Mouse (Mus musculus): ENCODE measurements around the gene Maged2. TPM values are rescaled to one million over a fixed set of nuclear protein-coding genes. Genes with fewer than 3 reads are reported as not detected.
"Not testable (repeated sequence)": the region's sequence is repeated elsewhere in the genome, so short reads cannot be mapped to it uniquely, and the experiment has no call there.

Gene Maged2
- polyA plus RNA-seq, 1 experiment from 2014 or later, result 579 TPM

DNA sequence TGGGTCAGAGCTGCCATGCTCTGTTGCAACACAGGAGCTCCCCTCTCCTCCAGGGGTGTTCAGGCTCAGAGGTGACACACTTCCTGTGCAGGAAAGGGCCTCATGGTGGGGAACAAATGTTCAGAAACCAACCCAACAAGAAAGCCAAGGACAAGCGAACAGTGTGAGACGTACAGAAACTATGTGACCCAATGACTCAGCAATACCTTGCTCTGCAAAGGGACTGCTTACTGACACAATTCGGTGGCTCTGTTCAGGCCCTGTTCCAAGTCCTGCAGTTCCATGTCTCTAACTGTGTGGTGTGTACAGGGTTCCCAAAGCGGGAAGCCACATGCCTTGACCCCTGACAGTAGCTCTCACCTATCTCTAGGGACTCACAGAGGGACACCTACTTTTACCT, 13.2 kb downstream of the Maged2 start:
- H3K4me3 ChIP-seq (replicated peaks; ENCODE audit: low read length); H3K9me3 ChIP-seq (replicated peaks; ENCODE audit: control insufficient read depth, low read length); H3K27ac ChIP-seq (ENCODE audit: low read length); H3K4me1 ChIP-seq (ENCODE audit: control insufficient read depth, insufficient read depth, low read length); H3K36me3 ChIP-seq (ENCODE audit: control insufficient read depth, insufficient read depth, low read length); H3K4me2 ChIP-seq (ENCODE audit: low read depth, low read length); H3K9ac ChIP-seq (ENCODE audit: low read length); H3K27me3 ChIP-seq (ENCODE audit: control insufficient read depth, insufficient read depth, low read length); ATAC-seq (ENCODE audit: insufficient read depth, low FRiP score): not testable (repeated sequence)
- WGBS, result 82% methylated on average over 1 of the region's 4 CpGs

DNA sequence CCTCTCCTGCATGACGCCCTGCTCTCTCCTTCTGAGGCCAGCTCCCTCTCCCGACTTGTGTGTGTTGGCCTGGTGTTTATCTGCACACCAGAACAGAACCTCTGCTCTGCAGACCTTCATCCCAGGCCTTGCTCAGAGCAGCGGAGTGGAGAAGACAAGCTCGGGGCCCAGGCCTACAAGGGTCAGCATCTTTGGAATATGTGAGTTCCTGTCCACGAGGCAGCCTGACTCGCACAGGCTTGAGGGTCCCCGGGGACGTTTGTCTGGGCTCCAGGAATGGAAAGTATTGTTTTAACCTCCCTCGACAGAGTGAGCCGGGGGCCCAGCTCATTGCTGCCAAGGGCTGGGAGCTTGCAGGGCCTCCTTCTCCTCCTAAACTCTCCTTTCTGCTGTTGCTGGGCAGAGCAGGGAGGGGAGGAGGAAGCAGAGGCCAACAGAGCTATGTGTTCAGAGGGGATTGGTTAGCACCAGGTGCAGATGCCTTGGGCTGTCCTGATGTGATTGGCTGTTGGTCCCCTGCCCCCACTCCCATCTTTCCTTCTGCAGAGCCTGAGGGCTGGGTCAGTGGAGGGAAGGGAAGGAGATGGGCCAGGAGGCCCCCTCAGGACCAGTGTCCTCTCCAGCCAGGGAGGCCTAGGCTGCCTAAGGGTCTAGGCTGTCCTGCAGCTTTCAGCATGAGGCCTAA, 15.5 kb downstream of the Maged2 start:
- WGBS, result 60% methylated on average over 4 of the region's 10 CpGs
- H3K4me1 ChIP-seq (ENCODE audit: control insufficient read depth, insufficient read depth, low read length); H3K4me2 ChIP-seq (ENCODE audit: low read depth, low read length); H3K4me3 ChIP-seq (replicated peaks; ENCODE audit: low read length); H3K27me3 ChIP-seq (ENCODE audit: control insufficient read depth, insufficient read depth, low read length); H3K9me3 ChIP-seq (replicated peaks; ENCODE audit: control insufficient read depth, low read length); H3K9ac ChIP-seq (ENCODE audit: low read length); H3K36me3 ChIP-seq (ENCODE audit: control insufficient read depth, insufficient read depth, low read length): not testable (repeated sequence)
- ATAC-seq (ENCODE audit: insufficient read depth, low FRiP score), result peak; percentile 96
- 0 out of 2 replicates have a peak overlapping the region, but pooled peaks have one; percentile 23 for H3K27ac ChIP-seq (ENCODE audit: low read length)

Other genes with a start within 250 kb of the Maged2 start
- gene Pfkfb1, start 226.1 kb downstream of the Maged2 start, polyA plus RNA-seq (2015; fragmentation: Nextera tagmentation; extraction: Ambion mirVana), result 4.6 and 6.1 TPM in 2 replicates
- gene Apex2, start 224.5 kb downstream of the Maged2 start, polyA plus RNA-seq (2015; fragmentation: Nextera tagmentation; extraction: Ambion mirVana), result 14.6 and 16.7 TPM in 2 replicates
- 17.3 and 21.1 TPM in 2 replicates for gene Tro, start 156.8 kb downstream of the Maged2 start, polyA plus RNA-seq (2015; fragmentation: Nextera tagmentation; extraction: Ambion mirVana)
- 25.2 and 26.7 TPM in 2 replicates for gene Gnl3l, start 203.0 kb upstream of the Maged2 start, polyA plus RNA-seq (2015; fragmentation: Nextera tagmentation; extraction: Ambion mirVana)
- gene Fgd1, start 231.8 kb upstream of the Maged2 start, polyA plus RNA-seq (2015; fragmentation: Nextera tagmentation; extraction: Ambion mirVana), result 5.5 and 6.7 TPM in 2 replicates